Mouse (Mus musculus): ENCODE data around the gene D10Wsu102e. TPM values are rescaled to one million over a fixed set of nuclear protein-coding genes. Genes with fewer than 3 reads are reported as not detected.
"Not testable (repeated sequence)": the region's sequence is repeated elsewhere in the genome, so short reads cannot be mapped to it uniquely, and the experiment has no call there.

D10Wsu102e gene
- polyA plus RNA-seq, 1 experiment, result 0.75 TPM

- TF ChIP-seq MYOD1 (IDR thresholded peaks at IDR 0.05; ENCODE audit: control insufficient read depth, insufficient read length, low read depth) (no peak), FOSL1 (IDR thresholded peaks at IDR 0.05; ENCODE audit: insufficient read depth, low read length, poor library complexity, severe bottlenecking) (no peak)
- H3K79me3 ChIP-seq (ENCODE audit: low read depth), result peaks cover 5% of the 10 kb centered on the region
- no peaks in the 10 kb centered on the region for H3K27me3 ChIP-seq (ENCODE audit: control insufficient read depth, insufficient read depth, insufficient read length)
- no peak overlapping the region for H3K4me3 ChIP-seq (ENCODE audit: insufficient read depth, poor library complexity, severe bottlenecking)
- H3ac ChIP-seq (ENCODE audit: control insufficient read depth, insufficient read length, low read depth), result no peak overlapping the region
- peaks cover 98% of the 10 kb centered on the region for H3K36me3 ChIP-seq (ENCODE audit: control insufficient read depth, insufficient read depth)
- H3K79me2 ChIP-seq (ENCODE audit: control insufficient read depth, insufficient read depth), result peaks cover 58% of the 10 kb centered on the region
Measured at GRCm38 (mm10) chr10:83368918-83369317, 8.9 kb downstream of the D10Wsu102e start.

- Histone ChIP-seq H3K36me3 (ENCODE audit: control insufficient read depth, insufficient read depth) (peaks cover 65% of the 10 kb centered on the region), H3K27me3 (ENCODE audit: control insufficient read depth, insufficient read depth, insufficient read length) (no peaks in the 10 kb centered on the region), H3K79me3 (ENCODE audit: low read depth) (no peaks in the 10 kb centered on the region), H3K4me3 (ENCODE audit: insufficient read depth, poor library complexity, severe bottlenecking) (no peak overlapping the region), H3K79me2 (ENCODE audit: control insufficient read depth, insufficient read depth) (peaks cover 12% of the 10 kb centered on the region), H3ac (ENCODE audit: control insufficient read depth, insufficient read length, low read depth) (no peak overlapping the region)
- TF ChIP-seq MYOG (IDR thresholded peaks at IDR 0.05; ENCODE audit: control insufficient read depth, extremely low read depth, insufficient read length), result no peak
- no peak for TF ChIP-seq CEBPB (IDR thresholded peaks at IDR 0.05; ENCODE audit: low read depth)
- no peak for TF ChIP-seq USF1 (IDR thresholded peaks at IDR 0.05; ENCODE audit: low read depth)
- no peak for TF ChIP-seq FOSL1 (IDR thresholded peaks at IDR 0.05; ENCODE audit: insufficient read depth, low read length, poor library complexity, severe bottlenecking)
- TF ChIP-seq CTCF (IDR thresholded peaks at IDR 0.05; ENCODE audit: control insufficient read depth, insufficient read depth, insufficient read length), result no peak
- no peak for TF ChIP-seq MYOD1 (IDR thresholded peaks at IDR 0.05; ENCODE audit: control insufficient read depth, insufficient read length, low read depth)
- no peak for TF ChIP-seq MAX (IDR thresholded peaks at IDR 0.05)
Measured at GRCm38 (mm10) chr10:83374045-83374656, 14.1 kb downstream of the D10Wsu102e start.

GRCm38 (mm10) chr10:83375458-83375857 lies 15.4 kb downstream of the D10Wsu102e start:
- H3K4me3 ChIP-seq (ENCODE audit: insufficient read depth, poor library complexity, severe bottlenecking); H3K27me3 ChIP-seq (ENCODE audit: control insufficient read depth, insufficient read depth, insufficient read length); H3K79me2 ChIP-seq (ENCODE audit: control insufficient read depth, insufficient read depth); H3ac ChIP-seq (ENCODE audit: control insufficient read depth, insufficient read length, low read depth); H3K79me3 ChIP-seq (ENCODE audit: low read depth): not testable (repeated sequence)
- peaks cover 65% of the 10 kb centered on the region for H3K36me3 ChIP-seq (ENCODE audit: control insufficient read depth, insufficient read depth)

GRCm38 (mm10) chr10:83376911-83377682 lies 17.1 kb downstream of the D10Wsu102e start:
- H3K4me3 ChIP-seq (ENCODE audit: insufficient read depth, poor library complexity, severe bottlenecking), result no peak overlapping the region
- H3K79me3 ChIP-seq (ENCODE audit: low read depth), result no peaks in the 10 kb centered on the region
- peaks cover 55% of the 10 kb centered on the region for H3K36me3 ChIP-seq (ENCODE audit: control insufficient read depth, insufficient read depth)
- no peaks in the 10 kb centered on the region for H3K79me2 ChIP-seq (ENCODE audit: control insufficient read depth, insufficient read depth)
- H3K27me3 ChIP-seq (ENCODE audit: control insufficient read depth, insufficient read depth, insufficient read length), result no peaks in the 10 kb centered on the region
- TF ChIP-seq FOSL1 (IDR thresholded peaks at IDR 0.05; ENCODE audit: insufficient read depth, low read length, poor library complexity, severe bottlenecking) (no peak), USF1 (IDR thresholded peaks at IDR 0.05; ENCODE audit: low read depth) (no peak)
- no peak overlapping the region for H3ac ChIP-seq (ENCODE audit: control insufficient read depth, insufficient read length, low read depth)

- H3K4me3 ChIP-seq (ENCODE audit: insufficient read depth, poor library complexity, severe bottlenecking), result no peak overlapping the region
- no peak overlapping the region for H3ac ChIP-seq (ENCODE audit: control insufficient read depth, insufficient read length, low read depth)
- no peaks in the 10 kb centered on the region for H3K79me3 ChIP-seq (ENCODE audit: low read depth)
- TF ChIP-seq CTCF (IDR thresholded peaks at IDR 0.05; ENCODE audit: control insufficient read depth, insufficient read depth, insufficient read length) (no peak), MYOD1 (IDR thresholded peaks at IDR 0.05; ENCODE audit: control insufficient read depth, insufficient read length, low read depth) (no peak), USF1 (IDR thresholded peaks at IDR 0.05; ENCODE audit: low read depth) (no peak), MYOG (IDR thresholded peaks at IDR 0.05; ENCODE audit: control insufficient read depth, extremely low read depth, insufficient read length) (no peak), FOSL1 (IDR thresholded peaks at IDR 0.05; ENCODE audit: insufficient read depth, low read length, poor library complexity, severe bottlenecking) (no peak), CEBPB (IDR thresholded peaks at IDR 0.05; ENCODE audit: low read depth) (no peak), MAX (IDR thresholded peaks at IDR 0.05) (no peak)
- H3K79me2 ChIP-seq (ENCODE audit: control insufficient read depth, insufficient read depth), result no peaks in the 10 kb centered on the region
- H3K27me3 ChIP-seq (ENCODE audit: control insufficient read depth, insufficient read depth, insufficient read length), result no peaks in the 10 kb centered on the region
- peaks cover 51% of the 10 kb centered on the region for H3K36me3 ChIP-seq (ENCODE audit: control insufficient read depth, insufficient read depth)
Measured at GRCm38 (mm10) chr10:83378083-83378833, 18.2 kb downstream of the D10Wsu102e start.

- Histone ChIP-seq H3K4me3 (ENCODE audit: insufficient read depth, poor library complexity, severe bottlenecking) (no peak overlapping the region), H3ac (ENCODE audit: control insufficient read depth, insufficient read length, low read depth) (no peak overlapping the region), H3K36me3 (ENCODE audit: control insufficient read depth, insufficient read depth) (peaks cover 51% of the 10 kb centered on the region), H3K79me3 (ENCODE audit: low read depth) (no peaks in the 10 kb centered on the region), H3K27me3 (ENCODE audit: control insufficient read depth, insufficient read depth, insufficient read length) (no peaks in the 10 kb centered on the region), H3K79me2 (ENCODE audit: control insufficient read depth, insufficient read depth) (no peaks in the 10 kb centered on the region)
- TF ChIP-seq MAX (IDR thresholded peaks at IDR 0.05), result no peak
- TF ChIP-seq CTCF (IDR thresholded peaks at IDR 0.05; ENCODE audit: control insufficient read depth, insufficient read depth, insufficient read length), result no peak
- no peak for TF ChIP-seq MYOG (IDR thresholded peaks at IDR 0.05; ENCODE audit: control insufficient read depth, extremely low read depth, insufficient read length)
Measured at GRCm38 (mm10) chr10:83380501-83380900, 20.5 kb downstream of the D10Wsu102e start.

All from C2C12 (cell line).